Mouse (Mus musculus) MN1 (cell line): Measurements from ENCODE around the gene Mtfp1.
A peak's percentile ranks its signal among the peaks of the same experiment; 100 is the strongest.
"Not testable (repeated sequence)": the region's sequence is repeated elsewhere in the genome, so short reads cannot be mapped to it uniquely, and the experiment has no call there.

Experiments used
- DNase-seq: peaks from one replicate; pipeline ENCODE4 v3.0.0-alpha.2; 2016; ENCODE audit warnings: low spot score

Gene Mtfp1

DNA sequence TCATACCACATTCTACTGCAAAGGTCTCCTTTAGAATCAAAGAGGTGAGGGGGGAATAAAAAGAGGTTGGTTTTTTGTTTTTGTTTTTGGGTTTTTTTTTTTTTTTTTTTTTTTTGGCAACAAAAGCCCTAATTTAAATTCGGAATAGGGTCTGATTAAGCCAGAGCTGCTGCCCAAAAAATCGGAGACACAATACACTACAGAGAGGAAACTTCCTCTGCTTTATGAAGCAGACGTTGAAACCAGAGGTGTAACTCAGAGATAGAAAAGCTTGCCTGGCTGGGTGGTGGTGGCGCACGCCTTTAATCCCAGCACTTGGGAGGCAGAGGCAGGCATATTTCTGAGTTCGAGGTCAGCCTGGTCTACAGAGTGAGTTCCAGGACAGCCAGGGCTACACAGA is 19.3 kb upstream of the Mtfp1 start:
- DNase-seq: not testable (repeated sequence)

DNA sequence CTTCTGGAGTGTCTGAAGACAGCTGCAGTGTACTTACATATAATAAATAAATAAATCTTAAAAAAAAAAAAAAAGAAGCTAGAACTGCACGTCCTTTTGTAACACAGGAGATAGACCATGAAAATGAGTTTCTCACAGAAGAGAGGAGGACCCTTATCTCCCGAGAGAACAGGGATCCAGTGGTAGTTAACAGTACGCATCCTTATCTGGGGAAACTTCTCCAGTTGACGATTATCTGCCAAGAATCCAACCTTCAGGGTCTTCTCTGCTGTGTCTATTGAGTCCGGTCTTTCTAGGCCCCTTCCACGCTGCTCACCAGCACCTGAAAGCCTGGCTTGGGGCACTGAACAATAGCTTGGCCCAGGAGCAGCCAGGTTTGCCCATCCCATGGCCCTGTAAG is 18.7 kb upstream of the Mtfp1 start:
- DNase-seq: no peak

DNA sequence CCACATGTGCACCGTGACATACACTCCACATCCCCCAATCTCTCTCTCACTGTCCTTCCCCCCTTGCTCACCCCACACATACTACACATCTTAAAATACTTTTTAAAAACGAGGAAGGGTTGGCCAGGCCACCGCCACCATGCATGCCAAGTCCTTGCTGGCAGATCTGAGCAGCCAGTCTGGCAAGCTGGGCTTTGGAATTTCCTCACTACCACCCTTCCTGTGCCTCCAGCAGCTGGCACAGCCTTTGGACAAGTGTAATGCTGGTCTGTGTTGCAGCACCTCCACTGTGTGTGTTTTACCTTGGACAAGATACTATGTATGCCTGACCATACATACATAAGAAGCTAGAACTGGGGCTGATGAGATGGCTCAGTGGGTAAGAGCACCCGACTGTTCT is 18.3 kb upstream of the Mtfp1 start:
- DNase-seq: no peak

DNA sequence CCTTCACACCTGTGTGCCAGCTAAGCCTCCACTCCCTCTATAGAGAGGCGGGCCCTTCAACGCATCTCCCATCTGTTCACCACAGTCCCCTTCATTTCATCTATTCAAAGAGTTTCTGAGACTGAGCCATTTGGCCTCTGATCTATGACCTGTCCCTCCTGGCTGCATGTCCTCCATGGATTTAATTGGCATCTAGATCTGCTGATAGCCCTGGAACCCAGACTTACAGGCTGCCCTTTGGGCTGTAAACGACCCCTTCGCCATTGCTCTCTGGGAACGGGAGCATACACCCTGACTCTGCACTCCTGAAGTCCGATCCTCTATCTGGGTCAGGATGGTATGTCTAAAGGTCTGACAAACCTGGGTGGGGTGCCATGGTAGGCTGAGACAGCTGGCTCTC is 17.6 kb upstream of the Mtfp1 start:
- no peak for DNase-seq

DNA sequence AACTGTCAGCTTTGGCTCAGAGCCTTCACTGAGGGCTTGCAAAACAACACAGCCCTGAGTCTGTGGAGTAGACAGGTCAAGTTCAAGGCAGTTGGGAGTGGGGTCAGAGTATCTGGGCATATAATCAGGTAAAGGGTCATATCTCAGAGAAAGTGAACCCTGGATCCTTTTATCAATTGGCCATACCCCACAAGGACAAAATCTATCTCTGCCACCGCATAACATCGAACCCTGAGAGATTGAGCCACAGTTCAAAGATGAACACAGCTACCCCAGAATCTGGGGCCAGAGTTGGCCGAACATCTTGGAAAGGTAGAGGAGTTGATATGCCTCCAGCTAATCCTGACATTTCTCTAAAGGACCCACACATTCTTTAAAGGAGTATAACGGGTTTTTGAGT is 16.8 kb upstream of the Mtfp1 start:
- no peak for DNase-seq

DNA sequence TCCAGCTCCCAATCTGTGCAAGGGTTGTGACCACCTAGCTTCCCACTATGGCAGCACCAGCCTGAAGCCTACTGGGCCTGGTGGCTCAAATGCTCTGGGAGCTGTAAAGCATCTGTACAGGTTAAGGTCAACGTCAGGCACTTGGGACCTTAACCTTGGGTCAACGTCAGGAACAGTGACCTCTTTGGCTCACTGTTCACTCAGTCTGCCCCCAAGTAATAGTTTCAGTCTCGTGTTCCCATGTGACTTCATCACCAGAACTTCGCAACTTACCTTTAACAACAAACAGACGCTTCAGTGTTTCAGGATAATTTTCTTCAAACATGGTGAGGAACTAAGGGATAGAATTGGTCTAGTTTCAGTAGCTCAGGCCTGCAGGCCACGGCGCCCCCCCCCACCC is 13.4 kb upstream of the Mtfp1 start:
- no peak for DNase-seq

DNA sequence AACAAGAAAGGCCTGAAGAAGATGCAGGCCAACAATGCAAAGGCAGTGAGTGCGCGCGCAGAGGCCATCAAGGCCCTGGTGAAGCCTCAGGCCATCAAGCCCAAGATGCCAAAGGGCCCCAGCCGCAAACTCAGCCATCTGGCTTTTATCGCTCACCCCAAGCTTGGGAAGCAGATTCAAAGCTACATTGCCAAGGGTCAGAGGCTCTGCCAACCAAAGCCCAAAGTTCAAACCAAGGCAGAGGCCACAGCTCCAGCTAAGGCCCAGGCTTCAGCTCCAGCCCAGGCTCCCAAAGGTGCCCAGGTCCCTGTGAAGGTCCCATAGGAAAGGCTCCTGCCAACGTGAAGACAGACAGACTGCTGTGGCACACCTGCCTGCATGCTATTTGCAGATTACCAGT is 12.7 kb upstream of the Mtfp1 start:
- not testable (repeated sequence) for DNase-seq

DNA sequence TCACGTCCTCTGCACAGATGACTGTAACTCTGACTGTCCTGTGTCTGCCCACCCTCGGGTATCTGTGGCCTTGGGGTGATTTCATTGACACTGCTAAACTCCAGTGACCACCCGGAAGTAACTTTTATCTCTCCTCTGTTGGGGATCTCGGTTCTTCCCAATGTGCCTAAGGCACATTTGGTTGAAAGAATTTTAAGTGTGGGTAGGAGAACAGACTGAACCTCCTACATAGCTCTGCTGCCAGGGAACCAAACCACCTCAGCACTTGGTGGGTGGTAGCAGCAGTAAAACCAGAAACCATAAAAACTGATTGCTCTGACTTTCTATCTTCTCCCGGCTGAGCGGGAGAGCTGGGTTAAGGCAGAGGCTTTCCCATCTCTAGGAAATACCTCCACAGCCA is 10.2 kb upstream of the Mtfp1 start:
- DNase-seq: no peak

DNA sequence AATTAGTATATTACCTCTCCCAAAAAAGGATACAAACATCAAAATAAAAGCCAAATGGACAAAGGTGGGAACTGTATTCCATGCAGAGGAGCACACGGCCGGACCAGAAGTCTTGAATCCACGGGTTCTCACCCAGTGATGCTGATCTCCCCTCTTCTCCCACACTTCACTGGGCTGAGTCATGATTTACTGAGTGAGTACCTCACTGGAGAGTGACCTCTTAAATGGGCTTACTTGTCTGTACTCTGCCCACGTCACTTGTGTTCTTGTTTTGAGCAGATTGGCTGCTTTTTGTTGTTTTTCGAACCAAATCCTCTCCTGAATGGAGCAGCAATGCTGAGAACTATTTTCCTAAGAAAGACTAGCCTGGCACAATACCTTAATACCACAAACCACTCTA is 9.7 kb upstream of the Mtfp1 start:
- DNase-seq: no peak

DNA sequence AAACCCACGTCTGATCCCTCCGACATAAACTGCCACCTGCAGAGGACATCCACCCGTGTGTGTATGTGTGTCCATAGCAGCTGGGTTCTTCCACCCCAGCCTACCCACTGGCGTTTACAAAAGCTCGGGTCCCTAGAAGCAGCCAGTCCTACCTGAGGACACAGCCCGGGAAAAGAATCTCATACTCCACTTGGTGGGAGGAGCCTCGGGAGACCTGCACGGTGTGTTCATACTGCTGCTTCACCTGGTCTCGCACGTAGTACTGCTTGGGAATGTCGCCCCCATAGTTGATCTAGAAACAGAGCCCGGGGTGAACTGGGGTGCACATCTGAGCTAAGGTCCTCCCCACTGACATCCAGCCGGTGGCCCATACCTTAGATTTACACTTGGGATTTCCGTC is 8.3 kb upstream of the Mtfp1 start:
- no peak for DNase-seq

DNA sequence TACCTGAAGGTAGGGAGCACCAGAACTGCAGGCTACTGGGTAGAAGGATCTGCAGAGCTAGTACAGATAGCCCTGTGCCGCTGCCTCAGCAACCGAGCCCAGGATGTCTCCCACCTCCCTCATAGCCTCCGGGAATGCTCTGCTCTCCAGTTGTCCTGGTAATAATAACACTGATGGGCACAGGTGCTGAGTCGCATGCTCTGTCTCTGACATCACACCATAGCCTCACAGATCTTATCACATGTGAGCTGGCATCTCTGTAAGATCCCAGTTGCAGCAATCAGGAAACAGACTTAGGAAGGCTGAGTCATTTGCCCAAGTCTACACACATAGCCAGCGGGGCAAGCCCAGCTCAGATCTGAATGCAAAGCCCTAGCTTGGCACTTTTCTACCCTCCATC is 6.6 kb upstream of the Mtfp1 start:
- peak; percentile 75 for DNase-seq

DNA sequence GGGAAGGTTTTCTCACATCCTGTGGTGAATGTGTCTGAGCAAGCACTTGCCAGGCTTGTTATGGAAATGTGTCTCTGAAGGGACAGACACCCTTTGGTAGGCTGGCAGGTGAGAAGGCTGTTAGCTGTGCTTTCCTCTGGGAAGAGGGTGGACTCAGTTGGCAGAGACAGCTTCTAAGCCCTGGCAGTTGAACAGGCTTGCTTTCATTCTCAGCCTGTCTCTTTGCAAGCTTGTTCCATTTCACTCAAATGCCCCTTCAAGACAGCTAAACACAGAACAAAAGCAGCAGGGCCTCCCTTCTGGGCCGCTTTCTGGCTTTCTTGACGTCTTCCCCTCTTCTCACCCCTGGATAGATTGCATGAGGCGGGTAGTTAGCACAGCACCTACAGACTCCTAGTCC is 4.2 kb upstream of the Mtfp1 start:
- DNase-seq: no peak

DNA sequence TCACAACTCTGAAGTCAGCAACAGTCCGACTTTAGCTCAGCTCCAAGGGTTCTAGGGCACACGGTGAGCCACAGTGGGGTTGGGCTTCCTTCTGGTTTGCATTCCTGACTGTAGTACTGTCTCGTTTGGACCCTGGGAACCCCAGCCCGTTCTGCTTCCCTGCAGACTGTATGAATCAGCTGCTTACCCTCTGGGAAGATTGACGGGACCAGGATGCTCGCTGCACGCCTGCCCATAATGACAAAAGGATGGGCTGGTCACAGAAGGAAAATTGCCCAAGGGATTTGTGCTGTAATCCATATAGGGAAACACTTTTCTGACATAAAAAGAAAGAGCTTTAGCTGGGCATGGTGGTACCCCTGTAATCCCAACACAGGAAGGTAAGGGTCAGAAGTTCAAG is 3.6 kb upstream of the Mtfp1 start:
- no peak for DNase-seq

DNA sequence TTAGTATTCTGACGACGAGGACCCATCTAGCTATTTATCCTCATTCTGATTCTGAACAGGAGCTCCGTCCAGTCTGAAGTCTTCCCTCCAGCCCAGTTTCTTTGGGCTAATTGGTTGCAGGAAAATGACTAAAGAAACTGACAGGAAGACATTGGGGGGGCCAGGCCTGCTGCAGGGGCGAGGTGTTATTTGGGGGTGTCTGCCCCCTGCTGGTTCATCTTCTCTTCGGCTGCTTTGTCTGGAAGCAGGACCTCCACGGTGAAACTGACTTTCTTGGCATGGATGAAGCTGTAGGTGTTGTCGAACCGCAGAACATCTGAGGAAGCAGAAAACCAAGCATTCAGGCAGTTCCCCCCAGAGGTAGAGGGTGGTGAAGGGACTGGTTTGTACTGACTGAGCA is 2.9 kb upstream of the Mtfp1 start:
- no peak for DNase-seq

DNA sequence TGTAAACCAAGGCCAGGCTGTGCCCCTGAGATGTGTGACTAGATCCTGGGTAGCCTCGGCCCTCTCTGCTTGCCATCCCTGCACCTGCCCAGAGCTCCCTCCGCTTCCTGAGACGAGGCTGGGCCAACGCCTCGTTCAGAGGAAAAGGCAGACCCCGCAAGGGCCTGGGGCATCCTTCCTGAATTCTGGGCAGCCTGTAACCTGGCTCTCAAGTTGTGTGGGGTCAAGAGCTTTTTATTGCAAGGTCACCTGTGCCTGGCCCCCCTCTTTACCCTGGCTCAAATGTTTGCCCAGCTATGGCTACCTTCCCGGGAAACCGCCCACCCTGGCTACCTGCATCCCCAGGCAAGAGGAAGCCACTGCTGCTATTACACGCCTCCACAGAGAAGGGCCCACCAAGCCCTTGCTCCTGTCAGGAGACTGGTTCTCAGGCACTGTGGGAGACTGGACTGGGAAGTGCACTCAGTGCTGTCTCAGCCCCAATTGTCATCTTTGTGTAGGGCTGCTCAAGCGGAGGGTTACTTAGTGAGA is 1.9 kb upstream of the Mtfp1 start:
- no peak for DNase-seq

DNA sequence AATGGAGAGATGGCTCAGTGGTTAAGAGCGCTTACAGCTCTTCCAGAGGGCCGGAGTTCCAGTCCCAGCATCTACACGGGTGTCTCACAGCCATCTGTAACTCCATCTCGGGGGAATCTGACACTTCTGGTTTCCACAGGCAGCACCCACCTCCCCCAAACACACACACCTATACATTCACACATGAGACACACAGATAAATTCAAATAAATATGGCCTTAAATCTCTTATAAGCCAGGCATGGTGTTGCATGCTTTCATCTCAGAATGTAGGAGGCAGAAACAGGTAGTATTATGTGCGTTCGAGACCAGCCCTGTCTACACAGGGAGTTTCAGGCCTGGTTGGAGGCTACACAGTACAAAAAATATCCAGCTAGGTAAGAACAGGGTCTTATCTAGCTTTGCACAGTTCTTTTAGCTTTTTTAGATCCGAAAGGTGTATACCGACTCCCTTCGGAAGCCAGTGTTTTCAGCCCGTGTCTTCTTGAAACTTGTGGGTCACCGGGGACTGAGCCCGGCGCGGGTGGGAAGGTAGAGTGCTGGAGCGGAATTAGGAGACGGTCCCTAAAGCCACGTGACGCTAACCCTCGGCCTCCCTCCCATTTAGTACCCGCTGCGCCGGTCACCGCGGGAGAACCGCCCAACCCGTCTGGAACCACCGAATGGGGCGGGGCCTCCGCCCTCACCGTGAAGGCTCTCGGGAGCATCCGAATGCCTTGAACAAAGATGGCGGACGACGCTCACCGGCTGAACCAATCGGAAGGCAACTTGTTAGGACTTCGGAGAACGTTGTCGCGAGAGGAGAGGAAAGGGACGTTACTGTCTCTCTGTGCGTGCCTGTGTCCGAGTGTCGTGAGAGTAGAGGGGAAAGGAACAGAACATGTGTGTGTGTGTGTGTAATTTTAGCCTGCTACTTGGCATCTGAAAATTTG is 1.1 kb upstream of the Mtfp1 start:
- DNase-seq: peak; percentile 100

DNA sequence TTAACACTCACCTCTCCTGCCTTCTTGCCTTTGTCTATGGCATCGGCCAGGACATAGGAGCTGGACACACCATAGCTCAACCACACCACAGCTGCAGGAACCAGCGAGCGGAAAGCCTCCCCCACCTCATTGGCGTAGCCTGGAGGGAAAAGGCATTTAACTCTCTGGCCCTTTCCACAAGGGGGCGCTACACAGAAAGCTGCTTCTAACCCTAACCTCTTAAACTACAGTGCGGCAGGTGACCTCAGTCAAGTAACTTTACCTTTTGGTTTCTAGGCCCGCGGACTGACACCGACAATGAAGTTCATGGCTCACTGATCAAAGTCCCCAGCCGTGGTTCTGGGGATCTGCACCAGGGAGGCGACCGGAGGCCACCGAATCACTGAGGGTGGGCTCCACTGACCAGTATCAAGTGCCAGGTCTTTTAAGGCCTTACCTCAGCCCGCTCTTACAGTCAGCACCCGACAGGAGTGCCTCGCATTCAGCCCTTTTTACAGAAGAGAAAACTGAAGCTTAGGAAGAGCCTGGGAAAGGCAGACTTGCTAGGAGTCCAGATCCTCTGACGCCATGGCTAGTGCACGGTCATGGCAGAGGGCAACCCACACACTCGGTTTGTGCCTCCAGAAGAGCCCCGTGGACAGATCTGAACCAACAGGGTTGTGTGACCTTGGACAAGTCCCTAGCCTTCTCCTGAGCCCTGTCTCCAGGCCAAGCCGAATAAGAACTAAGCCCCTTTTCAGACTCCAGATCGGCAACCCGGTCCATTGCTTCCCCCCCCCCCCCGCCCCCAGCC is 671 bp downstream of the Mtfp1 start:
- no peak for DNase-seq

DNA sequence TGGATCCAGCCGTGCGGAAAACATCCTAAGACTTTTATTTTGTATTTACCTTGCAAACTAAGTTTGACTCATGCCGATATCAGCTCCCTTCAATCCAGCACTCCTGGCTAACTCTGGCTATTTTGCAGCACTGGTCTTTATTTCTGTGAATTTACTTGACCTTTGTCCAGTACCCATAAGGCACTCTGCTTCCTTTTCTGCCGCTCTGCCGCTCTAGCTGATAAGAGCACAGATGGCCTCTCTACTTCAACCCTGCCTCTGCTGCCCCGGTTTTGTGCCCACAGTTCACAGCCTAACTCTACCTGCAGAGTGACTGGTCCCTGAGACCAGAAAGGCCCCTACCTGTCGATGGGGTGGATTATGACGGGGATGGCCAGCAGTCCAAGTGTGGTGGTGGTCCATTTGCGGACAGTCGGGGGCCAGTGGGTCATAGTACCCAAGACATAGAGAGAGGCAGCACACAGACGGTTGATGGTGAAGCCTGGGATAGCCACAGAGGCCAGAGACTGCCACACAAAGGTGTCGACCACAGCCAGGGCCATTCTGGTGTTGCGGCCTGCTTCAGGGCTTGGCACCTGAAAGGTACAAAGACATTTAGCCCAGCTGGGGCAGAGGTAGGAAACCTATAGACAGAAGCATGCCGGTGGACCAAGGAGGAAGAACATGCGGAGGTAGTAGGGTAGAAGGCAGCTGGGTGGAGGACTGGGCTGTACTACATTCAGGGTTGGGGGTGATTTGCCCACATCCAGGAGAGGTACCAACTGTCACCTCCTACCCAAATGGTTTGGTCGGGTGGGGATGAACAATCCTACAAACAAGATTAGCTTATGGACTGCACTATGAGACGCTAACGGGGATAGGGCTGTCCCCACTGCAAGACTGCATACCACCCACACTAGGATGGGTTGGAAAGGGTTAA is 1.5 kb downstream of the Mtfp1 start:
- no peak for DNase-seq

DNA sequence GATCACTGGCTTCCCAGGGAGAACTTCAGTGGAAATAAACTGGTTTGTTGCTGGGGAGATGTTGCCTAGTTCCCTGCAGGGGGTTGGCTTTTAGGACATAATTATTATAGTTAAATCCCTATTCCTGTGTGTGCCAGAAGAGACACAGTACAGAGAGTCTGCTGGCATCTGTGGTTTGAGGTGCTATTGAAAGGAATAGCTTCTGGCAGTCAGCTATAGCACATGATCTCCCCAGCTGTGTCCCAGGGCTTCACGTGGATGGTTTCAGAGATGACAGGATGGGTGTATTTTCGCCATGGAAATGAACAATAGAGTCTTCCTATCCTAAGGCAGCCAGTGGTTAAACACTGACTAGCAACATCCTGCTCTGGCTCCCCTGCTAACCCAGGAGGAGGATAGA is 8.0 kb downstream of the Mtfp1 start:
- DNase-seq: no peak

DNA sequence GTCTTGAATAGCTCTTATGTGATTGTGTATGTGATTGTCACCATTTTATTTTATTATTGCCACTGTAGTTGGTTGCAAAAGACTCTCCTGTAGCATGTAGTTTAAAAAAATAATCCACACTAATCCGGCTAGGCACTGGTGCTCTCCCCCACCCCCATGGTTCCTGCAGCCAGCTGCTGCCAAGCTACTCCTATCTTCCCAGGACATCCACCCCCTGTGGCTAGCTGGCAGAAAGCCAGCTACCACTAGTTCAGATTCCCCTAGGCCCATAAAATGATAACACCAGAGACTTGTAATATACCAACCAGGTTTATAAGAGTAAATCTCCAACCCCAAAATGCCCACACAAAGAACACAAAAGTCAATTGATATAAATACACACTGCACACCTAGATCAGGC is 9.0 kb downstream of the Mtfp1 start:
- DNase-seq: peak; percentile 21

DNA sequence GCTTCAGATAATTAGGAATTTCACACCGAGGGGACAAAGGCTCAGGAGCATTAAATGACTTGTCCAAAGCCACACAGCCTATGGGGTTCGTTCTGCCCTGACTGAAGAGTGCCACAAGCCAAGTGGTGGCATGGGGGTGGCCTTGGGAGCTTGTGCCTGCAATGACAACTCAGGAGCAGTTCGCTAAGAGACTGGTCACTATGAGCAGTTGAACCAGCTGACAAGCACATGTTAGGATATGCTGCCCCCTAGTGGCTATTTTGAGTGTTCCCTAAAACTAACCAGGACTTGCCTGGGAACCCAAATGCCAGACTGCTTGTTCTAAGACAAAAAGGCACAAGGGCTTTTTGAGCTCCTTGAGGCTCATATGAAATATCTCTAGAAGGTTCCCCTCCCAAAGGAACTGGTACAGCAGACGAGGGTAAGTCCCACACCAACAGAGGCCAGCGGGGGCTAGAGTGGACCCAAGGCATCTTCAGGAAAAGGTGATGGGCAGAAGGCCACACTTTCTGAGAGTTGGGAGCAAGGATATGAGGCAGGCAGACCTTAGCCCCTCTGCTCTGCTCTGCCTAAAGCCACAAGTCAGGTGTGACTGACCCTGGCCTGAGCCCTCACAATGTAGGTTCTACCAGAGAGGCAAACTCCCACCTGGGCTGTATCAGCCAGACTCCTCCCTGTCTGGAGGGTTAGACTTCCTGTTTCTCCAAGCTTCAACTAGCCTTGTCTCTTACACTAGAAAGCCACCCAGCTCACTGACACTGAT is 11.7 kb downstream of the Mtfp1 start:
- DNase-seq: peak; percentile 85
